Mouse (Mus musculus) cortical plate, adult 2 months (tissue): ENCODE data around the gene Mtcl1. TPM values are rescaled to one million over a fixed set of nuclear protein-coding genes. Genes with fewer than 3 reads are reported as not detected.

Experiments
- H3K27ac ChIP-seq: fragments of 200-500 bp; 2 replicates; pipeline ENCODE4 v1.5.1; 2012; ENCODE audit warnings: low read length, control low read depth, inconsistent platforms; ENCODE audit not compliant: insufficient read depth
- H3K4me1 ChIP-seq: fragments of 200-500 bp; 2 replicates; pipeline ENCODE4 v1.6.1; 2011; ENCODE audit warnings: low read length; ENCODE audit not compliant: control insufficient read depth, insufficient read depth
- H3K4me3 ChIP-seq: fragments of 200-500 bp; 2 replicates; pipeline ENCODE4 v1.5.1; 2011; ENCODE audit warnings: mild to moderate bottlenecking, low read length, control low read depth; ENCODE audit not compliant: insufficient read depth
- CTCF ChIP-seq: fragments of 200-500 bp; IDR thresholded peaks from 2 replicates; pipeline ENCODE4 v1.5.1; 2011; ENCODE audit warnings: mild to moderate bottlenecking, control low read depth, low read length; ENCODE audit not compliant: insufficient read depth; ENCODE audit errors: extremely low read depth
- POLR2A ChIP-seq: fragments of 200-500 bp; IDR thresholded peaks from 2 replicates; pipeline ENCODE4 v1.6.1; 2011; ENCODE audit warnings: mild to moderate bottlenecking, low read length, control low read depth; ENCODE audit not compliant: insufficient read depth; ENCODE audit errors: extremely low read depth
- polyA plus RNA-seq: library from polyadenylated mRNA; depleted of rRNA; stranded (reverse); fragments of >200 nt; gene quantifications from 2 replicates; pipeline ENCODE4 v1.2.3, GENCODE M21; 2012; rRNA removed

Mtcl1 gene
- 46.6 and 47.8 TPM in 2 replicates for polyA plus RNA-seq

- peak within 1 kb of the TSS; percentile 48 for H3K4me3 ChIP-seq
- no peaks in the 10 kb centered on the region; the same call in 1 of the 2 replicates for H3K4me1 ChIP-seq
- TF ChIP-seq POLR2A (peak; percentile 76), CTCF (no peak)
- peak within 1 kb of the TSS; percentile 96 for H3K27ac ChIP-seq
Measured at GRCm38 (mm10) chr17:66449460-66450341, at the start of gene Mtcl1. Gene Mtcl1, minus strand, starts transcription at chr17:66449750.

- H3K4me3 ChIP-seq = no peak overlapping the region
- H3K4me1 ChIP-seq = peaks cover 2% of the 10 kb centered on the region; the same call in 1 of the 2 replicates
- TF ChIP-seq CTCF (no peak), POLR2A (no peak)
- no peak overlapping the region for H3K27ac ChIP-seq
Measured at GRCm38 (mm10) chr17:66498598-66498997, 49.0 kb upstream of the Mtcl1 start.

GRCm38 (mm10) chr17:66496589-66496988, 47.0 kb upstream of the Mtcl1 start:
- no peak overlapping the region for H3K27ac ChIP-seq
- TF ChIP-seq CTCF (no peak), POLR2A (no peak)
- peaks cover 2% of the 10 kb centered on the region; the same call in 1 of the 2 replicates for H3K4me1 ChIP-seq
- no peak overlapping the region for H3K4me3 ChIP-seq

GRCm38 (mm10) chr17:66490022-66490601, 40.6 kb upstream of the Mtcl1 start:
- Histone ChIP-seq H3K4me1 (no peaks in the 10 kb centered on the region), H3K27ac (no peak overlapping the region)
- TF ChIP-seq CTCF (peak; percentile 99), POLR2A (no peak)

GRCm38 (mm10) chr17:66486576-66486975, 37.0 kb upstream of the Mtcl1 start:
- Histone ChIP-seq H3K4me3 (no peak overlapping the region), H3K27ac (no peak overlapping the region), H3K4me1 (no peaks in the 10 kb centered on the region)
- no peak for TF ChIP-seq CTCF
- TF ChIP-seq POLR2A = no peak

More at GRCm38 (mm10) chr17:66490022-66490601, 40.6 kb upstream of the Mtcl1 start:
- no peak overlapping the region for H3K4me3 ChIP-seq

GRCm38 (mm10) chr17:66485742-66486141, 36.2 kb upstream of the Mtcl1 start:
- no peaks in the 10 kb centered on the region for H3K4me1 ChIP-seq
- TF ChIP-seq CTCF = peak; percentile 88
- no peak for TF ChIP-seq POLR2A

GRCm38 (mm10) chr17:66484965-66485364, 35.4 kb upstream of the Mtcl1 start:
- Histone ChIP-seq H3K4me3 (no peak overlapping the region), H3K27ac (no peak overlapping the region), H3K4me1 (no peaks in the 10 kb centered on the region)
- TF ChIP-seq CTCF = no peak
- no peak for TF ChIP-seq POLR2A

More at GRCm38 (mm10) chr17:66485742-66486141, 36.2 kb upstream of the Mtcl1 start:
- Histone ChIP-seq H3K27ac (no peak overlapping the region), H3K4me3 (no peak overlapping the region)

- TF ChIP-seq POLR2A (no peak), CTCF (no peak)
- Histone ChIP-seq H3K4me3 (no peak overlapping the region), H3K27ac (no peak overlapping the region), H3K4me1 (no peaks in the 10 kb centered on the region)
Measured at GRCm38 (mm10) chr17:66483651-66484454, 34.3 kb upstream of the Mtcl1 start.

- H3K4me1 ChIP-seq = no peaks in the 10 kb centered on the region
- H3K4me3 ChIP-seq = no peak overlapping the region
- no peak overlapping the region for H3K27ac ChIP-seq
- no peak for TF ChIP-seq CTCF
- no peak for TF ChIP-seq POLR2A
Measured at GRCm38 (mm10) chr17:66481295-66481694, 31.7 kb upstream of the Mtcl1 start.
